Mouse (Mus musculus) olfactory bulb, adult 2 months (tissue): ENCODE measurements around the gene C1qbp.

Source experiments
- CTCF ChIP-seq: fragments of 200-500 bp; IDR thresholded peaks from 2 replicates; pipeline ENCODE4 v1.5.1; 2012; ENCODE audit warnings: low read depth, mild to moderate bottlenecking, low read length, moderate library complexity; ENCODE audit not compliant: insufficient read depth
- POLR2A ChIP-seq: fragments of 200-500 bp; IDR thresholded peaks from 2 replicates; pipeline ENCODE4 v1.6.1; 2012; ENCODE audit warnings: mild to moderate bottlenecking, low read depth, low read length, moderate library complexity; ENCODE audit not compliant: insufficient read depth

- peak; percentile 96 for TF ChIP-seq CTCF
- peak; percentile 36; the same call in 1 of the 2 replicates for TF ChIP-seq POLR2A
These were observed at the start of gene C1qbp for GRCm38 (mm10) chr11:70982557-70983228.
